Comparison of ENCODE assay signal across 23 mouse cellular contexts in genomic region chr13:52805581-52805980, GRCm38 (mm10).
DNase-seq lines count a peak whose midpoint lies in the region; ATAC-seq and TF ChIP-seq lines count a peak whose summit lies in the region.
"Had no signal": no experiment of that assay in that cellular context is flagged by ENCODE, and none has a peak within 500 bp of the region (broad histone marks: within the 10 kb centered on the region; RNA-seq: fewer than 3 reads in every experiment).

No protein-coding gene starts in this region.

- intact Hi-C loops in gastrocnemius, adult 2 months (cut with DNase I): no loop called here

- no peak overlapping the region for H3K9ac ChIP-seq in lung, embryonic 15.5 days
- H3K9ac ChIP-seq in limb, embryonic 11.5 days (ENCODE audit: low read length): no peak overlapping the region
- H3K9ac ChIP-seq: embryonic facial prominence, embryonic 15.5 days; forebrain, embryonic 13.5 days; heart, embryonic 13.5 days; midbrain, embryonic 12.5 days; neural tube, embryonic 13.5 days had no signal

- TF ChIP-seq CTCF in gastrocnemius, adult 2 months (IDR thresholded peaks at IDR 0.05): no peak
- no peak for TF ChIP-seq CTCF in lung, adult 2 months (IDR thresholded peaks at IDR 0.05; ENCODE audit: insufficient read depth, low read length)

- TF ChIP-seq POLR2A in lung, adult 2 months (IDR thresholded peaks at IDR 0.05; ENCODE audit: borderline replicate concordance, extremely low read depth, low read depth, low read length): no peak

- H3K9me3 ChIP-seq in lung, embryonic 15.5 days: no peaks in the 10 kb centered on the region
- no peaks in the 10 kb centered on the region for H3K9me3 ChIP-seq in limb, embryonic 11.5 days (ENCODE audit: control insufficient read depth, low read length)
- H3K9me3 ChIP-seq: embryonic facial prominence, embryonic 15.5 days; forebrain, embryonic 13.5 days; heart, embryonic 13.5 days; midbrain, embryonic 12.5 days; neural tube, embryonic 13.5 days had no signal

- DNase-seq in gastrocnemius, adult 2 months: peak; percentile 53
- DNase-seq in gastrocnemius, postnatal 4 days (ENCODE audit: low spot score in 2 of 2): no peak
- no peak for DNase-seq in lung, adult 2 months
- peak; percentile 35 for DNase-seq in limb, embryonic 11.5 days (ENCODE audit: low spot score)
- peak; percentile 80 for DNase-seq in skeletal muscle tissue, adult 2 months (ENCODE audit: low read depth, low spot score)
- DNase-seq in cerebellum, adult 11-12 months: no peak
- DNase-seq in cerebellum, adult 11 months: no peak
- DNase-seq: adrenal gland, postnatal 14 days; cerebellum, adult 2 months; heart, postnatal 36 days; kidney, adult 8-10 months; kidney, postnatal 36 days; layer of hippocampus, adult 9-11 months; right cerebral cortex, postnatal 25 days; thymus, adult 2 months had no signal

- no peaks in the 10 kb centered on the region for H3K27me3 ChIP-seq in lung, embryonic 15.5 days
- H3K27me3 ChIP-seq in limb, embryonic 11.5 days (ENCODE audit: control insufficient read depth, insufficient read depth, low read length): no peaks in the 10 kb centered on the region
- H3K27me3 ChIP-seq: embryonic facial prominence, embryonic 15.5 days; forebrain, embryonic 13.5 days; heart, embryonic 13.5 days; midbrain, embryonic 12.5 days; neural tube, embryonic 13.5 days had no signal

- WGBS in lung, embryonic 15.5 days: 42% methylated on average over 6 of the region's 6 CpGs
- WGBS in lung, adult 2 months: 55% methylated on average over 6 of the region's 6 CpGs
- 29% methylated on average over 6 of the region's 6 CpGs for WGBS in limb, embryonic 11.5 days

- H3K27ac ChIP-seq in gastrocnemius, adult 2 months: peak overlapping the region; percentile 52
- H3K27ac ChIP-seq in lung, embryonic 15.5 days: 0 out of 2 replicates have a peak overlapping the region, but pooled peaks have one; percentile 17
- H3K27ac ChIP-seq in limb, embryonic 11.5 days (replicated peaks; ENCODE audit: low read depth, low read length): no peak overlapping the region
- H3K27ac ChIP-seq: forebrain, embryonic 13.5 days; heart, embryonic 13.5 days; macrophage; midbrain, embryonic 12.5 days; neural tube, embryonic 13.5 days had no signal

- no peaks in the 10 kb centered on the region for H3K36me3 ChIP-seq in lung, embryonic 15.5 days
- H3K36me3 ChIP-seq in limb, embryonic 11.5 days (ENCODE audit: control insufficient read depth, insufficient read depth, low read length): no peaks in the 10 kb centered on the region
- H3K36me3 ChIP-seq: embryonic facial prominence, embryonic 15.5 days; heart, embryonic 13.5 days; midbrain, embryonic 12.5 days; neural tube, embryonic 13.5 days had no signal

- ATAC-seq in lung, embryonic 15.5 days (ENCODE audit: borderline replicate concordance, extremely low read depth, low FRiP score, low TSS enrichment): 0 out of 2 replicates have a peak, but pooled peaks have one; percentile 28
- ATAC-seq in limb, embryonic 11.5 days (ENCODE audit: insufficient number of reproducible peaks, low FRiP score, low TSS enrichment, low read depth): no peak
- ATAC-seq: forebrain, embryonic 13.5 days had no signal

- no peak overlapping the region for H3K4me3 ChIP-seq in gastrocnemius, adult 2 months
- H3K4me3 ChIP-seq in lung, embryonic 15.5 days: no peak overlapping the region
- no peak overlapping the region for H3K4me3 ChIP-seq in lung, adult 2 months (replicated peaks; ENCODE audit: extremely low read depth, low read depth, low read length)
- H3K4me3 ChIP-seq in limb, embryonic 11.5 days (ENCODE audit: low read depth, low read length): no peak overlapping the region
- H3K4me3 ChIP-seq: embryonic facial prominence, embryonic 15.5 days; forebrain, embryonic 13.5 days; heart, embryonic 13.5 days; midbrain, embryonic 12.5 days; neural tube, embryonic 13.5 days had no signal

- peaks cover 23% of the 10 kb centered on the region for H3K4me1 ChIP-seq in lung, embryonic 15.5 days
- H3K4me1 ChIP-seq in lung, adult 2 months (ENCODE audit: control insufficient read depth, insufficient read depth, low read length): no peaks in the 10 kb centered on the region
- H3K4me1 ChIP-seq in limb, embryonic 11.5 days (ENCODE audit: control insufficient read depth, insufficient read depth, low read length): peaks cover 18% of the 10 kb centered on the region

- H3K4me2 ChIP-seq in lung, embryonic 15.5 days: no peak overlapping the region
- no peak overlapping the region for H3K4me2 ChIP-seq in limb, embryonic 11.5 days (ENCODE audit: low read depth, severe bottlenecking)
- H3K4me2 ChIP-seq: embryonic facial prominence, embryonic 15.5 days; forebrain, embryonic 13.5 days; heart, embryonic 13.5 days; liver, embryonic 11.5 days; midbrain, embryonic 12.5 days; neural tube, embryonic 13.5 days had no signal

Comparison
In these comparisons a context has a peak if more than half of its experiments do, and no peak if none do; other contexts are left out.
1. DNase-seq: peak in gastrocnemius, adult 2 months (single experiment), limb, embryonic 11.5 days (single experiment) and skeletal muscle tissue, adult 2 months (single experiment); none in gastrocnemius, postnatal 4 days (0 of 2), lung, adult 2 months (single experiment), cerebellum, adult 11-12 months (single experiment) and cerebellum, adult 11 months (single experiment).